Mouse (Mus musculus): ENCODE data around the gene Zc3h12d.

DNA sequence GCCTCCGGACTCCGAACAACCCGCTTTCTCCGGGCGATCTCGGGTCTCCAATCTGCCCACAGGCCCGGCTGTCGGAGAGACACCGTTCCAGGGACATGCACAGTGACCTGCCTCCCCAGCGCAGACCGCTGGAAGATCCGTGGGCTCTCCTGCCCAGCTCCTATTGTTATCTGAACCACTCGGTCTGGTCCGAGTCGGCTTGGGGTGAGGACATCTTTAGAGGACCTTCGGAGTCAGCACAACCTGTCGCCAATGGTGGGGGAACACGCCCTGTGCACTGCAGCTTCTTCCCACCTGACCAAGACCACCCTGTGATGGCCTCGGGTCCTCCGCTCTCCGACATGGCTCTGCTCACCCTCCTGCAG is 35.4 kb downstream of the Zc3h12d start:
- TF ChIP-seq E2F4 (IDR thresholded peaks at IDR 0.05; ENCODE audit: insufficient replicate concordance, low read depth, low read length) (no peak), POLR2A (IDR thresholded peaks at IDR 0.05; ENCODE audit: low read depth, low read length) (no peak), CTCF (conservative IDR thresholded peaks at IDR 0.05 in 1 of 2, IDR thresholded peaks at IDR 0.05 in 1 of 2; ENCODE audit: low read depth in 2 of 2, low read length in 2 of 2) (no peak), EP300 (IDR thresholded peaks at IDR 0.05; ENCODE audit: low read length) (no peak)
